Mouse (Mus musculus): ENCODE results near the gene Srgap3. TPM values are rescaled to one million over a fixed set of nuclear protein-coding genes. Genes with fewer than 3 reads are reported as not detected.

Gene Srgap3
- 3.3 and 3.5 TPM in 2 replicates for polyA plus RNA-seq (2012; rRNA removed; ENCODE audit: low replicate concordance)

DNA sequence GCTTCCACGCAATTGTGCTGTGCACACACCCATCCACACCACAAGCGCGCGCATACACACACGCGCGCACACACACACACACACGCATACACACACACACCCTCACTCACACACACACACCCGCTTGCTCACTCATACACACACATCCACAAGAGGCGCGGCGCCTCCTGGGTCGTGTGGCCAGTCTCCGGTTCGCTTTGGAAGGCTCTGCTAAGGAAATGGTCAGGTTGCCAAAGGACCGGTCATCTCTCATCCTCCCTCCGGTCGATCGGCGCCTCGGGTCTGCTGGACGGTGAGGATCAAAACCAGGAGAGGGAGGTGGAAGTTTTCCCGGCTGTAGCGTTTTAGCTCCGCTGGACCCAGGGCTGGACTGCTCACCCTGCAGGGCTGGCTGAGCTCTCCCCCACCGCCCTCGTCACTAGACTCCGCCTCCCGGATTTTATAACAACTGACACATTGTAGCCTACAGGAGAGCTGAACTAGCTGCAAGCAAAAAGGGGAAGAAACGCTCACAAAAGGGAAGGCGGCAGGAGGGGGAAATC lies at the start of gene Srgap3:
Gene Srgap3, minus strand, starts transcription at position 372 of the 542 bp plus-strand sequence.

DNA sequence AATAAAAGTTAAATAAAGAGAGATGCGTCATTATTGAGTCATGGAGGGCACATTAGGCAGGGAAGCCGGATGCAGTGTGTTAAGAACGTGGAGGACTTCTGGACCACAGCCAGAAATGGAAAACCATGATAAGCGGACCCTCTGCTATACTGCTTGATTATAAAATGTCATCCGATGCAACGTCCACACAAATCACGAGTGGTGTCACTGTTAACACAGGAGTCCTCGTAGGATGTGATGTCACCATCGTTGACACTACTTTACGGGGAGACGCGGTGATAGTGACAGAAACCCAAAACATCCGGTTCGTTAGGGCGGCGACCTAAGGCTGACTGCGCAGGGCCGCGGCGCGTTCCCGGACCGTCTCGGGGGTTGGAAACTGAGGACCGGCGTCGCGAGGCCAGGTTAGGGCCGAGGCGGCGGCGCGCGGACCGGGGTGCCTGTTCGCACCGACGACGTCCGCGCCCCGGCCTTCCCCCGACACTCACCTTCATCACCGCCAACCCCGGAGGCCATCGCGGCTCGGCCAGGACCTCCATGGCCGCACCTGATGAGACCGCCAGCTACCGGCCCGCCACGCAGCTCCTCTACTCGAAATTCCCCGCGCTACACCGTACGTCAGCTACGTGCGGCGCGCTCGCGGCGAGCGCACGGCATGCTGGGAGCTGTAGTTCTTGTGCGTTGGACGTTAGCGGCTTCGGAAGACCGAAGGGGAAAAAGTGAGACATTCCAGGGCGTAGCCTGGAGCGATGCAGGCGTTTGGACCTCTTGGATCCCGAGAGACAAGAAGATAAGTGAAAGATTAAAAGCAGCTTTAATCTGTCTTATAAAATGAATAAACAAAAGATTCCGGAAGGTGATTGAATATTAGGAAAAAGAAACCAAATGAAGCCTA lies 250.8 kb downstream of the Srgap3 start, which contains the start of gene Rad18:
Gene Rad18, minus strand, starts transcription at position 631 of the 895 bp plus-strand sequence.

Other genes starting within 250 kb of the Srgap3 start
- 3.7 and 9.3 TPM in 2 replicates for gene Thumpd3, start 99.0 kb upstream of the Srgap3 start, polyA plus RNA-seq (2012; rRNA removed; ENCODE audit: low replicate concordance)
- 28.5 and 36.3 TPM in 2 replicates for gene Setd5, start 130.1 kb upstream of the Srgap3 start, polyA plus RNA-seq (2012; rRNA removed; ENCODE audit: low replicate concordance)
- 0.50 and 0.57 TPM in 2 replicates for gene Lhfpl4, start 248.1 kb upstream of the Srgap3 start, polyA plus RNA-seq (2012; rRNA removed; ENCODE audit: low replicate concordance)

Data from mammary gland, adult 2 months (tissue).